Mouse (Mus musculus) MEL (cell line): Measurements from ENCODE around the gene Fgfbp3.

Experiments used
- CHD2 ChIP-seq: IDR thresholded peaks from 2 replicates; pipeline ENCODE4 v1.6.1; 2011; ENCODE audit warnings: low read length, improper control_type of control experiment
- CTCF ChIP-seq, 3 experiments: IDR thresholded peaks in 2 of 3; conservative IDR thresholded peaks in 1 of 3; 2 replicates each; pipeline ENCODE4 v1.5.1; 2011 to 2012; ENCODE audit warnings: low read length in 3 of 3, low read depth in 2 of 3, mild to moderate bottlenecking in 2 of 3, improper control_type of control experiment in 1 of 3, inconsistent platforms in 1 of 3, mixed read lengths in 1 of 3, moderate library complexity in 1 of 3; ENCODE audit not compliant: control insufficient read depth in 1 of 3, insufficient read depth in 1 of 3, poor library complexity in 1 of 3, severe bottlenecking in 1 of 3
- EP300 ChIP-seq, 2 experiments: IDR thresholded peaks; 2 replicates each; pipeline ENCODE4 v1.6.1; 2011; ENCODE audit warnings: improper control_type of control experiment in 2 of 2, low read length in 2 of 2, low read depth in 1 of 2, mild to moderate bottlenecking in 1 of 2
- MAX ChIP-seq: IDR thresholded peaks from 2 replicates; pipeline ENCODE4 v1.6.1; 2011; ENCODE audit warnings: low read length, improper control_type of control experiment
- POLR2A ChIP-seq, 2 experiments: IDR thresholded peaks; 2 replicates each; pipeline ENCODE4 v1.6.1; 2011 to 2012; ENCODE audit warnings: low read length in 2 of 2, mild to moderate bottlenecking in 2 of 2, control low read depth in 1 of 2, improper control_type of control experiment in 1 of 2, low read depth in 1 of 2, moderate library complexity in 1 of 2; ENCODE audit not compliant: control insufficient read depth in 1 of 2, insufficient read depth in 1 of 2, poor library complexity in 1 of 2
- SMC3 ChIP-seq: IDR thresholded peaks from 2 replicates; pipeline ENCODE4 v1.6.1; 2011; ENCODE audit warnings: low read depth, low read length, improper control_type of control experiment
- UBTF ChIP-seq: IDR thresholded peaks from 2 replicates; pipeline ENCODE4 v1.6.1; 2012; ENCODE audit warnings: low read depth, mild to moderate bottlenecking, inconsistent platforms, low read length, improper control_type of control experiment, moderate library complexity, borderline replicate concordance; ENCODE audit not compliant: insufficient read depth
- USF1 ChIP-seq: IDR thresholded peaks from 2 replicates; pipeline ENCODE4 v1.6.1; 2014; ENCODE audit warnings: low read depth, mild to moderate bottlenecking, inconsistent platforms, low read length, improper control_type of control experiment, moderate library complexity
- ZKSCAN1 ChIP-seq: IDR thresholded peaks from 2 replicates; pipeline ENCODE4 v1.6.1; 2012; ENCODE audit warnings: low read depth, mild to moderate bottlenecking, inconsistent platforms, low read length, improper control_type of control experiment, moderate library complexity

DNA sequence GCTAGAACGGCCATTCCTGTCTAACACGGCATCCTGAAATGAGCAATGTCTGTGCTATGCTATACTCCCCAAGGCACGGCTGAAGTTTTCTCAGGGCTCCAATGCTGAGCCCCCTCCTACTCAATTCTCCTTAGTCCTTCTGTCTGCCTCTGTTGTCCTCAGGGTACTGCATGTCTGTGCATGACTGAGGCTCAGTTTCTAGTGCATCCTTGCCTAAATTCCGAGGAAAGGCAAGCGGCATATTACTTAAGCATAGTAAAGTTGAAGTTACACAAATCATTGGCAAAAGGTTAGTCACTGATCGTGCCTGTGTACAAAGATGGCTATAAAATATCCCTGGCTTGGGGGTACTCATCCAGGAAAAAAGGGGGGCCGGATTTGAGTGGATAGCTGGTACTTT, 6.4 kb downstream of the Fgfbp3 start:
- TF ChIP-seq EP300 (IDR thresholded peaks at IDR 0.05; ENCODE audit: low read depth in 1 of 2, low read length in 2 of 2) (no peak), POLR2A (IDR thresholded peaks at IDR 0.05; ENCODE audit: control insufficient read depth in 1 of 2, insufficient read depth in 1 of 2, low read depth in 1 of 2, low read length in 2 of 2, poor library complexity in 1 of 2) (no peak), MAX (no peak), SMC3 (no peak), UBTF (no peak), CHD2 (no peak), ZKSCAN1 (no peak), USF1 (no peak), CTCF (IDR thresholded peaks at IDR 0.05 in 2 of 3, conservative IDR thresholded peaks at IDR 0.05 in 1 of 3; ENCODE audit: control insufficient read depth in 1 of 3, insufficient read depth in 1 of 3, low read depth in 2 of 3, low read length in 3 of 3, poor library complexity in 1 of 3, severe bottlenecking in 1 of 3) (no peak)
